Mouse (Mus musculus): ENCODE data around the gene Fpr3. TPM values are rescaled to one million over a fixed set of nuclear protein-coding genes. Genes with fewer than 3 reads are reported as not detected.

The Fpr3 gene
- polyA plus RNA-seq, 1 experiment: not detected

- Histone ChIP-seq H3K36me3 (ENCODE audit: control insufficient read depth, insufficient read depth, low read length) (no peaks in the 10 kb centered on the region), H3K4me3 (ENCODE audit: control insufficient read depth, insufficient read depth, low read length) (no peak overlapping the region), H3K27me3 (ENCODE audit: control insufficient read depth, insufficient read depth, low read length) (no peaks in the 10 kb centered on the region; the same call in 1 of the 2 replicates), H3K27ac (ENCODE audit: control insufficient read depth, insufficient read depth, low read length) (no peak overlapping the region), H3K4me1 (replicated peaks; ENCODE audit: control insufficient read depth, insufficient read depth, low read length) (no peaks in the 10 kb centered on the region)
- 69% methylated on average over 10 of the region's 10 CpGs for WGBS
- peak; percentile 18 for DNase-seq
- TF ChIP-seq CTCF (IDR thresholded peaks at IDR 0.05; ENCODE audit: borderline replicate concordance, control insufficient read depth, extremely low read depth, insufficient read depth, low read length, poor library complexity) (no peak), POLR2A (IDR thresholded peaks at IDR 0.05; ENCODE audit: control insufficient read depth, extremely low read depth, insufficient read depth, low read length, poor library complexity) (no peak)
Measured at GRCm38 (mm10) chr17:17845187-17846027, 42.2 kb upstream of the Fpr3 start.

DNA sequence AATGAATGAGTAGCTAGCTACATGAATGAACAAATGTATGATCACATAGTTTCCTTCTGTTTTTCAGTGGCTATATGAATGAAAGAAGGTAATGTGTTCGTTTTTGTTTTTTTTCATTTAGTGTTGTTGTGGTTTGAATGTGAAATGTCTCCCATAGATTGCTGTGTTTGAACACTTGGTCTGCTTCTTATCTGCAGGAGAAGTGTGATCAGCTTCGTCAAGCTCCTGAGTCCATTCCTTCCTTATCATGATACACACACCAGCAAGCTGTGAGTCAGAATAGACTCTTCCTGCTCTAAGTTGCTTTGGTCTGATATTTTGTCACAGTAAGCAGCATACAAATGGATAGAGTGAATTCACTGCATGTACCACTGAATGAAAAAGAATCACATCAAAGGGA is 38.7 kb upstream of the Fpr3 start:
- Histone ChIP-seq H3K4me3 (ENCODE audit: control insufficient read depth, insufficient read depth, low read length) (no peak overlapping the region), H3K36me3 (ENCODE audit: control insufficient read depth, insufficient read depth, low read length) (no peaks in the 10 kb centered on the region), H3K27ac (ENCODE audit: control insufficient read depth, insufficient read depth, low read length) (no peak overlapping the region), H3K4me1 (replicated peaks; ENCODE audit: control insufficient read depth, insufficient read depth, low read length) (no peaks in the 10 kb centered on the region), H3K27me3 (ENCODE audit: control insufficient read depth, insufficient read depth, low read length) (no peaks in the 10 kb centered on the region; the same call in 1 of the 2 replicates)
- no peak for TF ChIP-seq CTCF (IDR thresholded peaks at IDR 0.05; ENCODE audit: borderline replicate concordance, control insufficient read depth, extremely low read depth, insufficient read depth, low read length, poor library complexity)
- no peak for TF ChIP-seq POLR2A (IDR thresholded peaks at IDR 0.05; ENCODE audit: control insufficient read depth, extremely low read depth, insufficient read depth, low read length, poor library complexity)
- DNase-seq: no peak
- 46% methylated on average over 2 of the region's 2 CpGs for WGBS

GRCm38 (mm10) chr17:17849906-17850712 is 37.5 kb upstream of the Fpr3 start:
- Histone ChIP-seq H3K27me3 (ENCODE audit: control insufficient read depth, insufficient read depth, low read length) (no peaks in the 10 kb centered on the region; the same call in 1 of the 2 replicates), H3K4me1 (replicated peaks; ENCODE audit: control insufficient read depth, insufficient read depth, low read length) (no peaks in the 10 kb centered on the region), H3K36me3 (ENCODE audit: control insufficient read depth, insufficient read depth, low read length) (no peaks in the 10 kb centered on the region), H3K27ac (ENCODE audit: control insufficient read depth, insufficient read depth, low read length) (no peak overlapping the region), H3K4me3 (ENCODE audit: control insufficient read depth, insufficient read depth, low read length) (no peak overlapping the region)
- TF ChIP-seq CTCF (IDR thresholded peaks at IDR 0.05; ENCODE audit: borderline replicate concordance, control insufficient read depth, extremely low read depth, insufficient read depth, low read length, poor library complexity): no peak
- no peak for TF ChIP-seq POLR2A (IDR thresholded peaks at IDR 0.05; ENCODE audit: control insufficient read depth, extremely low read depth, insufficient read depth, low read length, poor library complexity)
- DNase-seq: no peak
- 50% methylated on average over 55 of the region's 55 CpGs for WGBS

GRCm38 (mm10) chr17:17855064-17855838 is 32.4 kb upstream of the Fpr3 start, which contains the start of gene Has1:
Gene Has1, minus strand, starts transcription at chr17:17855205.
- H3K36me3 ChIP-seq (ENCODE audit: control insufficient read depth, insufficient read depth, low read length): no peaks in the 10 kb centered on the region
- no peak within 1 kb of the TSS for H3K27ac ChIP-seq (ENCODE audit: control insufficient read depth, insufficient read depth, low read length)
- TF ChIP-seq POLR2A (IDR thresholded peaks at IDR 0.05; ENCODE audit: control insufficient read depth, extremely low read depth, insufficient read depth, low read length, poor library complexity) (no peak), CTCF (IDR thresholded peaks at IDR 0.05; ENCODE audit: borderline replicate concordance, control insufficient read depth, extremely low read depth, insufficient read depth, low read length, poor library complexity) (no peak)
- no peak within 1 kb of the TSS for H3K4me3 ChIP-seq (ENCODE audit: control insufficient read depth, insufficient read depth, low read length)
- no peaks in the 10 kb centered on the region for H3K27me3 ChIP-seq (ENCODE audit: control insufficient read depth, insufficient read depth, low read length)
- 85% methylated on average over 8 of the region's 8 CpGs for WGBS
- H3K4me1 ChIP-seq (replicated peaks; ENCODE audit: control insufficient read depth, insufficient read depth, low read length): no peaks in the 10 kb centered on the region
- DNase-seq: no peak

GRCm38 (mm10) chr17:17856612-17857011 is 31.0 kb upstream of the Fpr3 start:
- Histone ChIP-seq H3K36me3 (ENCODE audit: control insufficient read depth, insufficient read depth, low read length) (no peaks in the 10 kb centered on the region), H3K27ac (ENCODE audit: control insufficient read depth, insufficient read depth, low read length) (no peak overlapping the region), H3K4me1 (replicated peaks; ENCODE audit: control insufficient read depth, insufficient read depth, low read length) (no peaks in the 10 kb centered on the region), H3K4me3 (ENCODE audit: control insufficient read depth, insufficient read depth, low read length) (no peak overlapping the region), H3K27me3 (ENCODE audit: control insufficient read depth, insufficient read depth, low read length) (no peaks in the 10 kb centered on the region)
- DNase-seq: no peak
- no peak for TF ChIP-seq CTCF (IDR thresholded peaks at IDR 0.05; ENCODE audit: borderline replicate concordance, control insufficient read depth, extremely low read depth, insufficient read depth, low read length, poor library complexity)
- no peak for TF ChIP-seq POLR2A (IDR thresholded peaks at IDR 0.05; ENCODE audit: control insufficient read depth, extremely low read depth, insufficient read depth, low read length, poor library complexity)
- 94% methylated on average over 1 of the region's 1 CpGs for WGBS

- 90% methylated on average over 1 of the region's 1 CpGs for whole genome bisulfite sequencing
Measured at GRCm38 (mm10) chr17:17857446-17857845, 30.2 kb upstream of the Fpr3 start.

More at GRCm38 (mm10) chr17:17857446-17857845, 30.2 kb upstream of the Fpr3 start:
- Histone ChIP-seq H3K4me1 (replicated peaks; ENCODE audit: control insufficient read depth, insufficient read depth, low read length) (no peaks in the 10 kb centered on the region), H3K4me3 (ENCODE audit: control insufficient read depth, insufficient read depth, low read length) (no peak overlapping the region), H3K27me3 (ENCODE audit: control insufficient read depth, insufficient read depth, low read length) (no peaks in the 10 kb centered on the region), H3K36me3 (ENCODE audit: control insufficient read depth, insufficient read depth, low read length) (no peaks in the 10 kb centered on the region), H3K27ac (ENCODE audit: control insufficient read depth, insufficient read depth, low read length) (no peak overlapping the region)
- no peak for TF ChIP-seq CTCF (IDR thresholded peaks at IDR 0.05; ENCODE audit: borderline replicate concordance, control insufficient read depth, extremely low read depth, insufficient read depth, low read length, poor library complexity)
- TF ChIP-seq POLR2A (IDR thresholded peaks at IDR 0.05; ENCODE audit: control insufficient read depth, extremely low read depth, insufficient read depth, low read length, poor library complexity): no peak
- no peak for DNase-seq

Data from thymus, adult 2 months (tissue).